Mouse (Mus musculus) brain, embryonic 18.5 days (tissue): ENCODE measurements around the gene Smgc.
"Not testable (repeated sequence)": the region's sequence is repeated elsewhere in the genome, so short reads cannot be mapped to it uniquely, and the experiment has no call there.

Experiments used
- DNase-seq: peaks from one replicate; pipeline ENCODE4 v3.0.0-alpha.2; 2012; ENCODE audit warnings: low read depth, low spot score

The Smgc gene

GRCm38 (mm10) chr15:91837965-91838364 lies at the start of gene Smgc:
Gene Smgc, plus strand, starts transcription at chr15:91838265.
- no peak for DNase-seq

- no peak for DNase-seq
These were observed 49.7 kb upstream of the Smgc start for GRCm38 (mm10) chr15:91788338-91788737.

GRCm38 (mm10) chr15:91806463-91806862 lies 31.6 kb upstream of the Smgc start:
- no peak for DNase-seq

GRCm38 (mm10) chr15:91835319-91835718 lies 2.7 kb upstream of the Smgc start:
- no peak for DNase-seq

- DNase-seq = not testable (repeated sequence)
These were observed 26.1 kb downstream of the Smgc start for GRCm38 (mm10) chr15:91864130-91864529.

GRCm38 (mm10) chr15:91900245-91900644 lies 62.2 kb downstream of the Smgc start:
- DNase-seq = no peak

GRCm38 (mm10) chr15:91907046-91907445 lies 69.0 kb downstream of the Smgc start:
- not testable (repeated sequence) for DNase-seq
